Mouse (Mus musculus): ENCODE measurements around the gene Card6.

DNA sequence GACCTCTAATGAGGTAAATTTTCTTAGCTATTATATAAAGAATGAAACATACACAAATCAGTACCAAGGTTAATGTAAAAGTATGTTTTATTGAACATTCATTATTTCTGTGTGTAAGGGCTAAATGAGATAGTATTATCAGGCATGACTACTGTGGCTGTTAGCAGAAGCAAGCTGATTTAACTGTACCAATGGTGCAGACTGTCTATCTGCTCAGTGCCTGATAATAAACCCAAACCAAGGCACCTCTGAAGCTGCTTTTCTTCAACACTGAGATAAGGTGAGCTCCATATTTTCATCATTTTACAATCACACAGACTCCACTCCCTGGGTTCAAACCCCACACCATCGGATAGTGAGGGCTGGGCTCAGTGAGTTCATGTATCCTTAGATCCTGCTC, 11.0 kb downstream of the Card6 start:
- TF ChIP-seq CTCF (IDR thresholded peaks at IDR 0.05; ENCODE audit: borderline replicate concordance, insufficient read depth, low read length) (no peak), POLR2A (IDR thresholded peaks at IDR 0.05; ENCODE audit: low read depth, low read length) (no peak)
